Mouse (Mus musculus) CH12.LX (cell line): ENCODE measurements at regions not wholly inside any gene's neighbourhood (a gene's known extent, or its start where the extent isn't known, plus 50 kb on each side); places are given as distances from the start of the nearest gene placed in this dataset.

Experiments used
- DNase-seq: peaks from one replicate; pipeline ENCODE4 v3.0.0-alpha.2; 2013; ENCODE audit errors: extremely low read depth
- H3K27ac ChIP-seq: 2 replicates; pipeline ENCODE4 v1.5.1; 2012; ENCODE audit warnings: low read depth, mild to moderate bottlenecking, control low read depth, moderate library complexity; ENCODE audit not compliant: insufficient read depth
- H3K27me3 ChIP-seq: replicated peaks from 2 replicates; pipeline ENCODE3; 2012; ENCODE audit warnings: inconsistent platforms
- H3K36me3 ChIP-seq, 2 experiments: replicated peaks in 1 of 2; 2 replicates each; pipeline versions ENCODE3 to v1.6.1; 2012; ENCODE audit warnings: inconsistent platforms in 1 of 2, low read length in 1 of 2, mild to moderate bottlenecking in 1 of 2, mixed read lengths in 1 of 2, moderate library complexity in 1 of 2; ENCODE audit not compliant: control insufficient read depth in 1 of 2, insufficient read depth in 1 of 2
- H3K4me1 ChIP-seq, 2 experiments: 2 replicates each; pipeline ENCODE4 v1.6.1; 2012; ENCODE audit warnings: inconsistent platforms in 1 of 2, moderate library complexity in 1 of 2; ENCODE audit not compliant: insufficient read depth in 2 of 2, control insufficient read depth in 1 of 2
- H3K4me2 ChIP-seq: 2 replicates; pipeline ENCODE4 v1.6.1; 2012; ENCODE audit warnings: low read depth, mild to moderate bottlenecking, control low read depth; ENCODE audit not compliant: poor library complexity, insufficient read depth, severe bottlenecking
- H3K4me3 ChIP-seq, 3 experiments: fragments of 150-350 bp in 1 of 3; sonication (generic) in 1 of 3; replicated peaks in 1 of 3; 2 replicates each; pipeline versions ENCODE3 to v1.5.1; 2011 to 2012; ENCODE audit warnings: low read depth in 2 of 3, low read length in 2 of 3, mild to moderate bottlenecking in 2 of 3, moderate library complexity in 2 of 3, control low read depth in 1 of 3, improper control_type of control experiment in 1 of 3, inconsistent platforms in 1 of 3, mixed read lengths in 1 of 3; ENCODE audit not compliant: poor library complexity in 1 of 3
- H3K79me2 ChIP-seq: replicated peaks from 2 replicates; pipeline ENCODE4 v1.6.1; 2012; ENCODE audit warnings: mild to moderate bottlenecking, moderate library complexity; ENCODE audit not compliant: control insufficient read depth, poor library complexity, insufficient read depth, severe bottlenecking; ENCODE audit errors: extremely low read depth
- H3K9ac ChIP-seq: 2 replicates; pipeline ENCODE4 v1.6.1; 2012; ENCODE audit warnings: low read depth, mild to moderate bottlenecking, control low read depth, moderate library complexity; ENCODE audit not compliant: insufficient read depth
- H3K9me3 ChIP-seq: replicated peaks from 2 replicates; pipeline ENCODE3; 2012; ENCODE audit warnings: low read length, inconsistent platforms, mixed read lengths
- BHLHE40 ChIP-seq: IDR thresholded peaks from 2 replicates; pipeline ENCODE4 v1.6.1; 2011; ENCODE audit warnings: mild to moderate bottlenecking, low read depth, low read length, improper control_type of control experiment
- CHD2 ChIP-seq: IDR thresholded peaks from 2 replicates; pipeline ENCODE4 v1.6.1; 2011; ENCODE audit warnings: low read length, improper control_type of control experiment
- CTCF ChIP-seq, 2 experiments: IDR thresholded peaks in 1 of 2; conservative IDR thresholded peaks in 1 of 2; 2 replicates each; pipeline ENCODE4 v1.5.1; 2011 to 2012; ENCODE audit warnings: low read depth in 2 of 2, low read length in 2 of 2, improper control_type of control experiment in 1 of 2, inconsistent platforms in 1 of 2, mild to moderate bottlenecking in 1 of 2, moderate library complexity in 1 of 2
- ETS1 ChIP-seq: conservative IDR thresholded peaks from 2 replicates; pipeline ENCODE4 v1.6.1; 2012; ENCODE audit warnings: low read depth, mild to moderate bottlenecking, inconsistent platforms, low read length, improper control_type of control experiment, moderate library complexity
- GABPA ChIP-seq: IDR thresholded peaks from 2 replicates; pipeline ENCODE4 v1.6.1; 2012; ENCODE audit warnings: low read depth, low read length, improper control_type of control experiment, inconsistent platforms; ENCODE audit not compliant: insufficient replicate concordance
- HCFC1 ChIP-seq: IDR thresholded peaks from 2 replicates; pipeline ENCODE4 v1.6.1; 2012; ENCODE audit warnings: low read depth, mild to moderate bottlenecking, inconsistent platforms, low read length, improper control_type of control experiment
- JUN ChIP-seq: IDR thresholded peaks from 2 replicates; pipeline ENCODE4 v1.6.1; 2011; ENCODE audit warnings: low read depth, mild to moderate bottlenecking, low read length, improper control_type of control experiment, moderate library complexity; ENCODE audit not compliant: insufficient read depth
- KAT2A ChIP-seq: IDR thresholded peaks from 2 replicates; pipeline ENCODE4 v1.6.1; 2012; ENCODE audit warnings: low read length, improper control_type of control experiment, inconsistent platforms; ENCODE audit not compliant: insufficient replicate concordance
- MEF2A ChIP-seq: IDR thresholded peaks from 2 replicates; pipeline ENCODE4 v1.6.1; 2014; ENCODE audit warnings: low read depth, mild to moderate bottlenecking, inconsistent platforms, low read length, improper control_type of control experiment, borderline replicate concordance
- MYC ChIP-seq: IDR thresholded peaks from 2 replicates; pipeline ENCODE4 v1.6.1; 2011; ENCODE audit warnings: low read depth, mild to moderate bottlenecking, improper control_type of control experiment, low read length
- NELFE ChIP-seq: IDR thresholded peaks from 2 replicates; pipeline ENCODE4 v1.6.1; 2011; ENCODE audit warnings: low read depth, low read length, improper control_type of control experiment
- PAX5 ChIP-seq: IDR thresholded peaks from 2 replicates; pipeline ENCODE4 v1.6.1; 2012; ENCODE audit warnings: low read length, inconsistent platforms, mixed read lengths
- POLR2A ChIP-seq: IDR thresholded peaks from 2 replicates; pipeline ENCODE4 v1.6.1; 2011; ENCODE audit warnings: low read depth, mild to moderate bottlenecking, improper control_type of control experiment, low read length
- POLR2AphosphoS2 ChIP-seq: IDR thresholded peaks from 2 replicates; pipeline ENCODE4 v1.6.1; 2011; ENCODE audit warnings: low read depth, low read length, improper control_type of control experiment
- RAD21 ChIP-seq: IDR thresholded peaks from 2 replicates; pipeline ENCODE4 v1.6.1; 2011; ENCODE audit warnings: low read depth, mild to moderate bottlenecking, low read length, improper control_type of control experiment, moderate library complexity
- RCOR1 ChIP-seq: conservative IDR thresholded peaks from 2 replicates; pipeline ENCODE4 v1.6.1; 2012; ENCODE audit warnings: low read depth, mild to moderate bottlenecking, inconsistent platforms, low read length, improper control_type of control experiment
- SIN3A ChIP-seq: IDR thresholded peaks from 2 replicates; pipeline ENCODE4 v1.6.1; 2012; ENCODE audit warnings: low read length, improper control_type of control experiment, inconsistent platforms
- SMC3 ChIP-seq: IDR thresholded peaks from 2 replicates; pipeline ENCODE4 v1.6.1; 2011; ENCODE audit warnings: low read depth, low read length, improper control_type of control experiment
- TCF12 ChIP-seq: IDR thresholded peaks from 2 replicates; pipeline ENCODE4 v1.6.1; 2014; ENCODE audit warnings: low read depth, mild to moderate bottlenecking, inconsistent platforms, low read length, improper control_type of control experiment
- USF1 ChIP-seq: IDR thresholded peaks from 2 replicates; pipeline ENCODE4 v1.6.1; 2014; ENCODE audit warnings: low read depth, mild to moderate bottlenecking, inconsistent platforms, low read length, improper control_type of control experiment
- USF2 ChIP-seq: conservative IDR thresholded peaks from 2 replicates; pipeline ENCODE4 v1.6.1; 2011; ENCODE audit warnings: low read depth, low read length, improper control_type of control experiment
- ZKSCAN1 ChIP-seq: IDR thresholded peaks from 2 replicates; pipeline ENCODE4 v1.6.1; 2012; ENCODE audit warnings: low read depth, inconsistent platforms, low read length, improper control_type of control experiment, borderline replicate concordance
- ZMIZ1 ChIP-seq: IDR thresholded peaks from 2 replicates; pipeline ENCODE4 v1.6.1; 2012; ENCODE audit warnings: low read depth, mild to moderate bottlenecking, inconsistent platforms, low read length, improper control_type of control experiment
- ZNF384 ChIP-seq: IDR thresholded peaks from 2 replicates; pipeline ENCODE4 v1.6.1; 2012; ENCODE audit warnings: low read depth, low read length, improper control_type of control experiment, inconsistent platforms
- dilution Hi-C: fragments of 300-500 bp; cut with MboI; formaldehyde crosslinking; loops from 2 replicates; pipeline ENCODE4 v1.14.3; 2020; ENCODE audit warnings: low sequenced_read_pairs; ENCODE audit not compliant: extremely low pct_unique_long_range_greater_than_20kb, extremely low pct_ligation_motif_present
- in situ Hi-C: fragments of 300-500 bp; cut with MboI; formaldehyde crosslinking; loops from 3 replicates; pipeline ENCODE4 v1.14.3; 2019; ENCODE audit warnings: low sequenced_read_pairs, low pct_ligation_motif_present, low pct_unique_long_range_greater_than_20kb, mixed read lengths

DNA sequence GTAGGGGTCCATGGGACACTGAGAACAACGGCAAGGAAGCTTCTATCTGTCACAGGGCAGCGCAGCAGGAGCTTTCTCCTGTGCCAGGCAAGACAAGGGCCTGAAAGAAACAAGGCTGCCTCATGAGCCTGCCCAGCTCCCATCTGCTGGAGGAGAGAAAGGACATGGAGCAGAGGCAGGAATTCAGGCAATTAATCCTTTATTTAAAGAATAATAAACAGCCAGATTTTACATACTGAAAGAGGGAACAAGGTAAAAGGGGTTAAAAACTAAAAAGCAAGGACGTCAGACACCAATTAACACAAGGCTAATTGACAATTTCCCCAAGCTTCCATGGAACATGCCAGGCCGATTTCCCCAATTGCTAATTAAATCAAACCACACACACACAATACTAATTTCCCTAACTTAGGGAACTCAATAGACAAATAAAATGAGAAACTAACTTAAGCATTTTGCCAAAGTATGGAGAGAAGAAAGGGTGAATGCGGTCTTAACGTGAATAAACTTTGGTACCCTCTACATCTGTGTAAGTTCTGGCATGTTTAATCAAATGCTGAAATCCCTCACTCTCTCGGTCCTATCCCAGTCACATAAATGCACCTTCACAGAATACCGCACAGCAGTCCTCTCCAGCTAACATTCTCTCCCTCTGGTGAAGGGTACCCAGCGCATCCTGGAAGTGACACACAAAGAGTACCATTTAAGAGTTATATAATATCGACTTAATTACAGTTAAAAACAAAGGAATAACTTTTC is 252.7 kb downstream of the Bcl11a start:
- dilution Hi-C loops (no loop called here), in situ Hi-C loops (no loop called here)

DNA sequence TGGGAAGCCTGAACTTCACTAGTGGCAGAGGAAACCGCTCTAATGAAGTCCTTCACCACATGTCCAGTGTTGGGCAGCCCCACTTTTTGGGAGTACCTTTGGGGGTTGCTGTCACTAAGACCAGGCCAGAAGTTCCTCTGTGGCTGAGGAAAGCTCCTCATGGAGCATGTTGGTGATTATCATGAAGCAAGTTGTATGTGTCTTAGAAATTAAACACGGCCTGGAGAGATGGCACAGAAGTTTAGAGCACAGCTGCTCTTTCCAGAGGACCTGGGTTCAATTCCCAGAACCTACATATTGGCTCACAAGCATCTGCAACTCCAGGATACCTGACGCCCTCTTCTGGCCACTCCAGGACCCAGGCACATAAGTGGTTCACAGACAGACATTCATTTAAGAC is 254.4 kb downstream of the Bcl11a start:
- Histone ChIP-seq H3K9ac (no peak overlapping the region), H3K9me3 (no peaks in the 10 kb centered on the region), H3K36me3 (no peaks in the 10 kb centered on the region)
- dilution Hi-C loops (no loop called here), in situ Hi-C loops (no loop called here)
- TF ChIP-seq POLR2AphosphoS2 (no peak), MEF2A (no peak), RAD21 (peak; percentile 20), CTCF (conservative IDR thresholded peaks at IDR 0.05 in 1 of 2, IDR thresholded peaks at IDR 0.05 in 1 of 2; ENCODE audit: low read depth in 2 of 2, low read length in 2 of 2) (peak in 1 of 2 experiments; percentile 43; a peak in 2 of 4 replicates), MYC (no peak), JUN (no peak), USF1 (no peak), CHD2 (no peak), BHLHE40 (no peak), POLR2A (no peak), ZNF384 (no peak), RCOR1 (no peak)
- TF ChIP-seq, all 38 proteins: peak for 2
- no peaks in the 10 kb centered on the region for H3K79me2 ChIP-seq
- H3K27me3 ChIP-seq: no peaks in the 10 kb centered on the region
- no peak overlapping the region for H3K4me3 ChIP-seq
- H3K4me2 ChIP-seq: no peak overlapping the region
- DNase-seq: no peak
- H3K4me1 ChIP-seq: peaks cover 2 to 9% of the 10 kb centered on the region in 2 experiments; a peak in 2 of 4 replicates
- H3K27ac ChIP-seq: no peak overlapping the region

More for the DNA sequence above, 252.7 kb downstream of the Bcl11a start:
- H3K4me2 ChIP-seq: no peak overlapping the region
- DNase-seq: no peak
- H3K9me3 ChIP-seq: no peaks in the 10 kb centered on the region
- no peaks in the 10 kb centered on the region for H3K27me3 ChIP-seq
- no peak for TF ChIP-seq USF1
- H3K79me2 ChIP-seq: no peaks in the 10 kb centered on the region
- no peak overlapping the region for H3K27ac ChIP-seq
- H3K36me3 ChIP-seq: no peaks in the 10 kb centered on the region
- no peak overlapping the region for H3K4me3 ChIP-seq
- H3K9ac ChIP-seq: no peak overlapping the region
- peaks cover 2 to 9% of the 10 kb centered on the region in 2 experiments; a peak in 1 of 4 replicates for H3K4me1 ChIP-seq

DNA sequence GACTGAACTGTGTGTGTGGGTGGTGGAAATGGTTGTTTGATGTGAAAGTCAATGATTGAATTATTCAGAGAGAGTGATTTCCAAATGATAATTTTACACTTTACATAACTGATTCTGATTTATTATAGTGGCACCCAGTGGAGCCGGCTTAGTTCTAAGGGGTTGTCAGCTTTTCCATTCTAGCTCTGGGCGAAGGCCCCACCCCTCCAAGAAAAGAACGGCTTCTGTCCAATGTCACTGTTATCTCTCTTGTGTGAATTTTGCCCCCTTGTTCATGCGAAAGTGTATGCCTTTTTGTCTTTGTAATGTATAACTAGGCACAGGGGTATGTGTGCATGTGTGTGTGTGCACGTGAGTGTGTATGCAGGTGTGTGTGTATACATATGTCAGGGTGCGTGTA is 255.3 kb downstream of the Bcl11a start:
- no peak overlapping the region for H3K9ac ChIP-seq
- H3K4me3 ChIP-seq: no peak overlapping the region
- dilution Hi-C loops: no loop called here
- H3K4me2 ChIP-seq: no peak overlapping the region
- no peaks in the 10 kb centered on the region for H3K27me3 ChIP-seq
- no peaks in the 10 kb centered on the region for H3K9me3 ChIP-seq
- no peaks in the 10 kb centered on the region for H3K36me3 ChIP-seq
- H3K27ac ChIP-seq: no peak overlapping the region
- peaks cover 2 to 8% of the 10 kb centered on the region in 2 experiments; a peak in 2 of 4 replicates for H3K4me1 ChIP-seq
- no peaks in the 10 kb centered on the region for H3K79me2 ChIP-seq
- in situ Hi-C loops: no loop called here
- no peak for DNase-seq
- TF ChIP-seq GABPA (no peak), SMC3 (no peak), PAX5 (no peak), USF1 (no peak), RCOR1 (no peak), USF2 (no peak), POLR2AphosphoS2 (no peak), MYC (no peak), BHLHE40 (no peak), ZKSCAN1 (no peak), ETS1 (no peak), NELFE (no peak), HCFC1 (no peak), KAT2A (no peak), TCF12 (no peak), JUN (no peak), MEF2A (no peak), ZMIZ1 (no peak), SIN3A (no peak)
